In the genomic region with DNA sequence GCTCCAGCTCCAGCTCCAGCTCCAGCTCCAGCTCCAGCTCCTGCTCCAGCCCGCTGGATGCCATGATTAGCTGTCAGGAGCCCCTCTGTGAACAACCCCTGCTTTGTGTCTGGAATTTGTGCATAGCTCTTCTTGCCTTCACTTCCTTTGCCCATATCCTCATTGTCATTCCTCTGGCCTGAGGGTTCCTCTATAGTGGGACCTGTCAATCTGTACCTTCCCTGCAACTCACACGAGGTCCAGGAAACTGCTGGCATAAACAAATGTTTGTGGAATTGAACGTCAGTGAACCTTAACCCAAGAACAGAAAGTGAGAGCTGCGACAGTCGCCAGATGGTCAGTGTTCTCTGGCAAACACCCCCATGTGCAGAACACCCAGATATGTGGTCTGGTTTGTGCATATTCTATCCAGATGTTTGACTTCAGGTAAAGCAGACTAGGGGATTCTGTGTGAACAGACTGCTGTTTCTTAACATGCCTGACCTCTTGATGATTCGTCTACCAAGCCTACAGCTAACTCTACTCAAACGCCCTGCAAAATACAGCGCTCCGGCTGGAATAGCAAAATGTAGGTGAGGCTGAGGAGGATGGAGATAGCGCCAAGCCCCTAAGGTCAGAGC, we compare ENCODE assay signal across 14 mouse cellular contexts.
A peak's percentile ranks its signal among the peaks of the same experiment; 100 is the strongest.
DNase-seq lines count a peak whose midpoint lies in the region; ATAC-seq lines count a peak whose summit lies in the region.
"Had no signal": no experiment of that assay in that cellular context is flagged by ENCODE, and none has a peak within 500 bp of the region (broad histone marks: within the 10 kb centered on the region; RNA-seq: fewer than 3 reads in every experiment).

No protein-coding gene starts in this region.

- H3K27me3 ChIP-seq in heart, embryonic 10.5 days (ENCODE audit: insufficient read depth, poor library complexity, severe bottlenecking) = no peaks in the 10 kb centered on the region
- H3K27me3 ChIP-seq in intestine, embryonic 15.5 days (replicated peaks) = no peaks in the 10 kb centered on the region
- no peaks in the 10 kb centered on the region for H3K27me3 ChIP-seq in intestine, embryonic 16.5 days (replicated peaks; ENCODE audit: control insufficient read depth, insufficient read depth, low read length)
- no peaks in the 10 kb centered on the region for H3K27me3 ChIP-seq in stomach, embryonic 15.5 days (replicated peaks)
- H3K27me3 ChIP-seq: megakaryocyte, embryonic 14.5 days had no signal

- no peak overlapping the region for H3K9ac ChIP-seq in intestine, embryonic 15.5 days
- no peak overlapping the region for H3K9ac ChIP-seq in intestine, embryonic 16.5 days (ENCODE audit: low read depth, low read length)
- H3K9ac ChIP-seq in stomach, embryonic 15.5 days = no peak overlapping the region

- no peaks in the 10 kb centered on the region for H3K36me3 ChIP-seq in heart, embryonic 10.5 days
- H3K36me3 ChIP-seq in intestine, embryonic 15.5 days = no peaks in the 10 kb centered on the region
- no peaks in the 10 kb centered on the region for H3K36me3 ChIP-seq in intestine, embryonic 16.5 days (ENCODE audit: control insufficient read depth, insufficient read depth, low read length)
- H3K36me3 ChIP-seq in stomach, embryonic 15.5 days = no peaks in the 10 kb centered on the region

- peak; percentile 41; the same call in 1 of the 2 replicates for ATAC-seq in intestine, embryonic 15.5 days
- ATAC-seq in intestine, embryonic 16.5 days = no peak
- 0 out of 2 replicates have a peak, but pooled peaks have one; percentile 47 for ATAC-seq in stomach, embryonic 15.5 days (ENCODE audit: insufficient read depth, low FRiP score, low read depth)

- peak overlapping the region; percentile 39; the same call in 1 of the 2 replicates for H3K27ac ChIP-seq in heart, embryonic 10.5 days
- H3K27ac ChIP-seq in intestine, embryonic 15.5 days = no peak overlapping the region
- no peak overlapping the region for H3K27ac ChIP-seq in intestine, embryonic 16.5 days (ENCODE audit: low read length)
- H3K27ac ChIP-seq in stomach, embryonic 15.5 days = no peak overlapping the region

- H3K9me3 ChIP-seq in heart, embryonic 10.5 days = no peaks in the 10 kb centered on the region
- no peaks in the 10 kb centered on the region for H3K9me3 ChIP-seq in intestine, embryonic 15.5 days
- no peaks in the 10 kb centered on the region for H3K9me3 ChIP-seq in intestine, embryonic 16.5 days (ENCODE audit: control insufficient read depth, low read length)
- no peaks in the 10 kb centered on the region for H3K9me3 ChIP-seq in stomach, embryonic 15.5 days
- H3K9me3 ChIP-seq: megakaryocyte, embryonic 14.5 days had no signal

- WGBS in heart, embryonic 10.5 days = 54% methylated on average over 10 of the region's 10 CpGs
- 40% methylated on average over 10 of the region's 10 CpGs for WGBS in intestine, embryonic 15.5 days
- 44% methylated on average over 10 of the region's 10 CpGs for WGBS in intestine, embryonic 16.5 days
- 36% methylated on average over 10 of the region's 10 CpGs for WGBS in stomach, embryonic 15.5 days

- DNase-seq in heart, embryonic 10.5 days (ENCODE audit: low spot score) = no peak
- no peak for DNase-seq in heart, adult 8-10 months (ENCODE audit: low spot score)
- DNase-seq in retina, postnatal 1 day = peak; percentile 34
- DNase-seq in retina, embryonic 14.5 days (ENCODE audit: low spot score) = no peak
- no peak for DNase-seq in ovary, postnatal 14 days (ENCODE audit: low spot score)
- DNase-seq: cerebellum, adult 9-10 months; kidney, adult 9 months; layer of hippocampus, adult 9-11 months; thymus, postnatal 36 days had no signal

- no peak overlapping the region for H3K4me2 ChIP-seq in intestine, embryonic 15.5 days (replicated peaks)
- H3K4me2 ChIP-seq in intestine, embryonic 16.5 days (ENCODE audit: low read depth, low read length) = no peak overlapping the region
- H3K4me2 ChIP-seq in stomach, embryonic 15.5 days = no peak overlapping the region

- no peak overlapping the region for H3K4me3 ChIP-seq in heart, embryonic 10.5 days
- no peak overlapping the region for H3K4me3 ChIP-seq in intestine, embryonic 15.5 days (replicated peaks)
- H3K4me3 ChIP-seq in intestine, embryonic 16.5 days (ENCODE audit: low read length) = no peak overlapping the region
- H3K4me3 ChIP-seq in stomach, embryonic 15.5 days (replicated peaks) = no peak overlapping the region
- H3K4me3 ChIP-seq: megakaryocyte, embryonic 14.5 days; myocyte had no signal

- H3K4me1 ChIP-seq in heart, embryonic 10.5 days = peaks cover 13% of the 10 kb centered on the region; the same call in 1 of the 2 replicates
- no peaks in the 10 kb centered on the region; the same call in 1 of the 2 replicates for H3K4me1 ChIP-seq in intestine, embryonic 15.5 days (replicated peaks)
- peaks cover 3% of the 10 kb centered on the region for H3K4me1 ChIP-seq in intestine, embryonic 16.5 days (ENCODE audit: control insufficient read depth, insufficient read depth, low read length)
- H3K4me1 ChIP-seq in stomach, embryonic 15.5 days = no peaks in the 10 kb centered on the region
